Mouse (Mus musculus) G1E (cell line): Measurements from ENCODE around the gene Vmn1r188.

Experiments used
- CTCF ChIP-seq: IDR thresholded peaks from 2 replicates; pipeline ENCODE4 v1.5.1; 2012; ENCODE audit warnings: low read depth, low read length, inconsistent platforms, mixed read lengths
- GATA1 ChIP-seq: IDR thresholded peaks from 2 replicates; pipeline ENCODE4 v1.6.1; 2012; ENCODE audit warnings: borderline replicate concordance, low read length, inconsistent platforms, mixed read lengths
- GATA2 ChIP-seq: IDR thresholded peaks from 2 replicates; pipeline ENCODE4 v1.6.1; 2012; ENCODE audit warnings: low read depth, low read length, inconsistent platforms, borderline replicate concordance
- POLR2AphosphoS5 ChIP-seq: IDR thresholded peaks from 2 replicates; pipeline ENCODE4 v1.6.1; 2012; ENCODE audit warnings: low read depth, low read length, inconsistent platforms; ENCODE audit not compliant: insufficient replicate concordance
- TAL1 ChIP-seq: conservative IDR thresholded peaks from 2 replicates; pipeline ENCODE4 v1.6.1; 2012; ENCODE audit warnings: low read depth, low read length, inconsistent platforms, mixed read lengths

DNA sequence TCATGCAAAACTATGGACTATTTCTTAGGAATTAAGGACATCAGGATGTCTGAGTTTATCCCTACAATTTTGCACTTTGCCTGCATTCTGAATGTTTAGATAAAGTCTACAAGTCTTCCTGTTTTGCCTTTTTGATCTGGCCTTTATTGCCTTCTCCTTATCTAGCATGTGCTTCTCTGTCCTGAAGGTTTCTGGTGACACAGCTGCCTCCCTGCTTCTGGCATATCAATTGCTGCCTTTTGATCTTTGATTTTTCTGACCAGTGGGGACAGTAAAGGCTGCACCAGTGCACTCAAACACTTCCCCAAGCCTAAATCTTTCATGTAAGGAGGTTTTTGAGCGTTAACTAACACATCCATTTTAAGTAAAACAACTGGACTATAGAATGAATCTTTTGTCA lies 20.8 kb upstream of the Vmn1r188 start:
- TF ChIP-seq CTCF (no peak), GATA1 (no peak), TAL1 (no peak), POLR2AphosphoS5 (no peak), GATA2 (no peak)
